Mouse (Mus musculus): ENCODE results near the gene Mlxip.

Gene Mlxip

GRCm38 (mm10) chr5:123439312-123439711, 44.7 kb downstream of the Mlxip start:
- ChIA-PET CTCF (interaction anchor here (0.6 to 5.0 kb wide), 27 partner anchors 11 to 786 kb away, joined by 3 to 48 read pairs (median 4); partner anchors contain the start of genes Diablo (in 1 of the 4), Gm49027 (in 1 of the 4), Mlxip (in 1 of the 4) and Wdr66 (in 1 of the 4)), POLR2A (interaction anchor here in 2 of 4 experiments (0.6 to 1.2 kb wide), 2 partner anchors 10 to 135 kb away, joined by 3 read pairs; no protein-coding TSS in a partner anchor)

- CTCF ChIA-PET, result interaction anchor here (0.5 to 5.0 kb wide), 28 partner anchors 9 to 786 kb away, joined by 3 to 48 read pairs (median 3); partner anchors contain the start of genes Diablo (in 1 of the 4), Gm49027 (in 1 of the 4), Mlxip (in 1 of the 4) and Wdr66 (in 1 of the 4)
- POLR2A ChIA-PET, result interaction anchor here in 3 of 4 experiments (0.6 to 1.6 kb wide), 4 partner anchors 10 to 136 kb away, joined by 3 read pairs; partner anchors contain the start of gene Mlxip (in 1 of the 3)
These were observed 45.3 kb downstream of the Mlxip start for GRCm38 (mm10) chr5:123439941-123440340.

GRCm38 (mm10) chr5:123440664-123441063, 46.1 kb downstream of the Mlxip start:
- CTCF ChIA-PET, result interaction anchor here in 3 of 4 experiments (1.0 to 5.0 kb wide), 11 partner anchors 8 to 189 kb away, joined by 3 to 48 read pairs (median 4); partner anchors contain the start of gene Wdr66 (in 1 of the 3)
- POLR2A ChIA-PET, result interaction anchor here in 1 of 4 experiments (1.6 kb wide), 1 partner anchor 90 kb away, joined by 3 read pairs; no protein-coding TSS in a partner anchor

- ChIA-PET POLR2A (interaction anchor here in 1 of 4 experiments (1.0 to 1.4 kb wide), 2 partner anchors 65 to 97 kb away, joined by 3 read pairs; no protein-coding TSS in a partner anchor), CTCF (interaction anchor here in 3 of 4 experiments (0.6 to 3.0 kb wide), 12 partner anchors 29 to 200 kb away, joined by 3 to 14 read pairs (median 4); partner anchors contain the start of genes Il31 (in 1 of the 3) and Lrrc43 (in 1 of the 3))
These were observed 47.7 kb downstream of the Mlxip start for GRCm38 (mm10) chr5:123442283-123442682.

- POLR2A ChIA-PET, result interaction anchor here (0.5 to 1.7 kb wide), 4 partner anchors 65 to 99 kb away, joined by 3 to 4 read pairs (median 3); no protein-coding TSS in a partner anchor
These were observed 49.5 kb downstream of the Mlxip start for GRCm38 (mm10) chr5:123444069-123444468.

GRCm38 (mm10) chr5:123444849-123445334, 50.3 kb downstream of the Mlxip start:
- CTCF ChIA-PET, result interaction anchor here (0.6 to 3.0 kb wide), 22 partner anchors 9 to 381 kb away, joined by 3 to 15 read pairs (median 5); partner anchors contain the start of gene Wdr66 (in 1 of the 4)
- POLR2A ChIA-PET, result interaction anchor here in 2 of 4 experiments (0.6 to 1.7 kb wide), 4 partner anchors 67 to 180 kb away, joined by 3 to 4 read pairs (median 3); no protein-coding TSS in a partner anchor

More at GRCm38 (mm10) chr5:123444069-123444468, 49.5 kb downstream of the Mlxip start:
- CTCF ChIA-PET, result interaction anchor here (0.5 to 3.0 kb wide), 41 partner anchors 8 to 744 kb away, joined by 3 to 15 read pairs (median 4); partner anchors contain the start of gene Wdr66 (in 1 of the 4)

- POLR2A ChIA-PET, result interaction anchor here in 1 of 4 experiments (0.8 kb wide), 1 partner anchor 56 kb away, joined by 3 read pairs; no protein-coding TSS in a partner anchor
- CTCF ChIA-PET, result interaction anchor here in 1 of 4 experiments (0.6 to 1.9 kb wide), 2 partner anchors 8 to 200 kb away, joined by 3 to 4 read pairs; partner anchors contain the start of gene Wdr66
These were observed 57.3 kb downstream of the Mlxip start for GRCm38 (mm10) chr5:123451886-123452285.

GRCm38 (mm10) chr5:123461420-123461819, 66.8 kb downstream of the Mlxip start:
- CTCF ChIA-PET, result interaction anchor here in 3 of 4 experiments (0.6 to 1.6 kb wide), 7 partner anchors 17 to 153 kb away, joined by 3 to 4 read pairs (median 3); no protein-coding TSS in a partner anchor
- POLR2A ChIA-PET, result interaction anchor here in 3 of 4 experiments (0.7 to 1.6 kb wide), 6 partner anchors 62 to 360 kb away, joined by 3 to 9 read pairs (median 3); partner anchors contain the start of gene Diablo (in 1 of the 3)

GRCm38 (mm10) chr5:123464638-123465037, 70.0 kb downstream of the Mlxip start:
- ChIA-PET POLR2A (interaction anchor here in 1 of 4 experiments (1.1 kb wide), 1 partner anchor 16 kb away, joined by 3 read pairs; no protein-coding TSS in a partner anchor), CTCF (no interaction called here)

- ChIA-PET POLR2A (interaction anchor here in 3 of 4 experiments (0.5 to 1.9 kb wide), 3 partner anchors 15 to 118 kb away, joined by 3 to 4 read pairs (median 4); no protein-coding TSS in a partner anchor), CTCF (interaction anchor here in 2 of 4 experiments (0.5 to 1.1 kb wide), 5 partner anchors 28 to 474 kb away, joined by 3 to 5 read pairs (median 3); no protein-coding TSS in a partner anchor)
These were observed 76.3 kb downstream of the Mlxip start for GRCm38 (mm10) chr5:123470784-123471400.

- POLR2A ChIA-PET, result no interaction called here
These were observed 79.2 kb downstream of the Mlxip start for GRCm38 (mm10) chr5:123473817-123474216.

GRCm38 (mm10) chr5:123487659-123488395, 93.2 kb downstream of the Mlxip start:
- ChIA-PET POLR2A (interaction anchor here in 2 of 4 experiments (0.7 kb wide), 4 partner anchors 12 to 366 kb away, joined by 3 to 7 read pairs (median 4); no protein-coding TSS in a partner anchor), CTCF (interaction anchor here in 2 of 4 experiments (0.5 to 0.7 kb wide), 2 partner anchors 115 to 238 kb away, joined by 3 read pairs; no protein-coding TSS in a partner anchor)

More at GRCm38 (mm10) chr5:123473817-123474216, 79.2 kb downstream of the Mlxip start:
- CTCF ChIA-PET, result interaction anchor here in 2 of 4 experiments (0.6 to 0.7 kb wide), 2 partner anchors 207 to 215 kb away, joined by 3 read pairs; no protein-coding TSS in a partner anchor

- CTCF ChIA-PET, result interaction anchor here in 3 of 4 experiments (0.6 to 1.2 kb wide), 6 partner anchors 11 to 256 kb away, joined by 3 to 11 read pairs (median 3); no protein-coding TSS in a partner anchor
- POLR2A ChIA-PET, result interaction anchor here (0.5 to 1.2 kb wide), 6 partner anchors 9 to 1409 kb away, joined by 3 to 5 read pairs (median 3); no protein-coding TSS in a partner anchor
These were observed 94.7 kb downstream of the Mlxip start, which contains the start of the genes Lrrc43 and Il31 for GRCm38 (mm10) chr5:123489112-123489785. Gene Lrrc43, plus strand, starts transcription at chr5:123489305. Gene Il31, minus strand, starts transcription at chr5:123489489.

GRCm38 (mm10) chr5:123489935-123490334, 95.3 kb downstream of the Mlxip start:
- ChIA-PET CTCF (interaction anchor here in 3 of 4 experiments (0.6 to 1.2 kb wide), 5 partner anchors 10 to 256 kb away, joined by 3 to 11 read pairs (median 5); no protein-coding TSS in a partner anchor), POLR2A (interaction anchor here (0.5 to 1.2 kb wide), 5 partner anchors 9 to 1409 kb away, joined by 3 to 5 read pairs (median 3); no protein-coding TSS in a partner anchor)

GRCm38 (mm10) chr5:123499717-123500116, 105.1 kb downstream of the Mlxip start:
- ChIA-PET CTCF (interaction anchor here (0.5 to 3.5 kb wide), 21 partner anchors 8 to 1407 kb away, joined by 3 to 14 read pairs (median 4); partner anchors contain the start of genes B3gnt4 (in 1 of the 4), Diablo (in 1 of the 4), Il31 (in 1 of the 4) and Lrrc43 (in 1 of the 4)), POLR2A (interaction anchor here in 3 of 4 experiments (0.6 to 3.3 kb wide), 8 partner anchors 8 to 1410 kb away, joined by 3 to 11 read pairs (median 5); partner anchors contain the start of gene B3gnt4 (in 1 of the 3))

- ChIA-PET POLR2A (interaction anchor here in 1 of 4 experiments (1.1 kb wide), 1 partner anchor 10 kb away, joined by 3 read pairs; no protein-coding TSS in a partner anchor), CTCF (no interaction called here)
These were observed 107.4 kb downstream of the Mlxip start for GRCm38 (mm10) chr5:123501973-123502372.

Data from embryonic stem cell, embryonic (primary cell).